Mouse (Mus musculus): ENCODE measurements around the gene Mtf1.

The Mtf1 gene

DNA sequence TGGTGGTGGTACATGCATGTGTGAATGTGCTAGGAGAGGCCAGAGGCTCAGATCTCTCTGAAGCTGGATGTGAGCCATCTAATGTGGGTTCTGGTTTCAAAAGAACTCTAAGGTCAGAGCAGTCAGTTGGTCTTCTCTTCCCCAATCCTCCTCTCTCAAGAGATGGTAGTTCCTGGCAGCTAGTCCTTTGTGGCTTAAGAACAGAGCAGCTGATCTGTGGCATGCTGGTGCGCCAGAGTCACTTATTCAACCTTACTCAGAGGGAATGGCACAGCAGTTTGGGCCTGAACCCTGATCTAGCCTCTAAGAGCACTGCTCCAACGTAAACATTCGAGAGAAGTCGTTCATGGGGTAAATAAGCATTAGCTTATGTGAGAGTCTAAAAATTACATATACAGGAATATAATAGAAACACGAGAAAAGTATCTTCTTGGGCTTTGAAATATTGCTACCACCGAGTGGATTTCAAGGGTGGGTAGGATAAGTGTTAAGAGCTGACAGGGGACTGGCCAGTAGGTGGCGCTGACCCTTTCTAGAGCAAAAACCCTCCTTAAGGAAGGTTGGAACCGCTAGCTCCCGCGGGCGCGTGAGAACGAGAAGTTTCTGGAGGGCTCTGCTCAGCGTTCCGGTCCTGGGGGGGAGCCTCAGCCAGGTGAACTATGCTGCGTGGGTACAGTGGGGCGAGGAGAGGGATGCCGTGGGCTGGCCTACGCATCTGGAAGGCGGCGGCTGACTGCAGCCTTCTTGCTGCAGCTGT is at the start of gene Mtf1:
Gene Mtf1 (plus strand): TSS at position 553 of the 757 bp plus-strand sequence.
- DNase-seq, result peak; percentile 86

DNA sequence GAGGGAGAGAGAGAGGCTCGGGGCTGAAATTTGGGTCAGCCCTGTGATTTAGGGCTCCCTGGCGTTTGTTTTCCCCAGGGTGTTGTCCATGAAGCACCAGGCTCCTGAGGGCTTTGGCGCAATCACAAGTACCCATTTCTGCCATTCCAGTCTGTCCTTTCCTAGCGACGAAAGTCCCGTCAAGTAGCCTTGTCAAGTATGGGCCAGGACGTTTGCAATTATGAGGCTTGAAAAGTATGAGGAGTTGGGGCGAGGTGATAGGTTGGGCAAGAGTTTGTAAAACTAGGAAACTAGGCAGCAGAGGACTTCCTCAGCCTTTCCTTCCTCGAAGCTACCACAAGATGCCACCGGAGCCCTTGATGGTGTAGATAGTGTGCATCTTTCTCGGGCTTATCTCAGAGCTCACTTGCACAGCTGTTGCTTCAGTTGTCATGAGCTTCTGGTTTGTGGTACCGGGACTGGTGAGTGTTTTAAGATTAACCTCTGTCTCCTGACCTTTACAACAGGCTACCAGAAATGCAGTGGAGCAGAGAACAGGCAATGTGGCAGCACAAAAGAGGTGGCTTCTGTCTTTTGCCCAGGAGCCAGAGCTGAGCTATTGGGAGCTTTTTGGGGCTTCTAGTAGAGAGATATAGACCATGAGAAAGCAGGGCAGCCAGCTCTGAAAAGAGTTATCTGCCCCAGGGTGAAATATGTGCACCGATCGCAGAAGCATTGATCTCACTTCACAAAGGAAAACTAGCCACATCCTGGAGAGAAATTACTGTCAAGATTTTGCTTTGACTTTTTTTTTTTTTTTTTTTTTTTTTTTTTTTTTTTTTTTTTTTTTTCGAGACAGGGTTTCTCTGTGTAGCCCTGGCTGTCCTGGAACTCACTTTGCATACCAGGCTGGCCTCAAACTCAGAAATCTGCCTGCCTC is 49.4 kb upstream of the Mtf1 start:
- DNase-seq, result no peak

DNA sequence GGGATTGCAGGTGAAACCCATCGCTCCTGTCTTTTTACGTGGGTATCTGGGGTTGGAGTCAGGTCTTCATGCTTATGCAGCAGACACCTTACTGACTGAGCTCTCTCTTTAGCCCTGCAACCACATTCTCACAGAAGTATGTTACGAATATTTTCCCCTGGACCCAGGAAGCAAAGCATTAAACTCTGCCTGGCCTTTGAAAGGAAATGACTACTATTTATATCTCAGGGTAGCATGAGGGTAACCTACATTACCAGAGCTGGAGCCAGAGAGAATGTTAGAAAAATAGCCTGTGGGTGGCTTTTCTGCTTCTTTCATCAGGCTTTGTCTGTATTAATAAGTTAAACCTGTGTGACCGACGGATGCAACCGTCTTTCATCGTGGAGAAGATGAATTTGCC is 46.4 kb upstream of the Mtf1 start:
- DNase-seq, result no peak

DNA sequence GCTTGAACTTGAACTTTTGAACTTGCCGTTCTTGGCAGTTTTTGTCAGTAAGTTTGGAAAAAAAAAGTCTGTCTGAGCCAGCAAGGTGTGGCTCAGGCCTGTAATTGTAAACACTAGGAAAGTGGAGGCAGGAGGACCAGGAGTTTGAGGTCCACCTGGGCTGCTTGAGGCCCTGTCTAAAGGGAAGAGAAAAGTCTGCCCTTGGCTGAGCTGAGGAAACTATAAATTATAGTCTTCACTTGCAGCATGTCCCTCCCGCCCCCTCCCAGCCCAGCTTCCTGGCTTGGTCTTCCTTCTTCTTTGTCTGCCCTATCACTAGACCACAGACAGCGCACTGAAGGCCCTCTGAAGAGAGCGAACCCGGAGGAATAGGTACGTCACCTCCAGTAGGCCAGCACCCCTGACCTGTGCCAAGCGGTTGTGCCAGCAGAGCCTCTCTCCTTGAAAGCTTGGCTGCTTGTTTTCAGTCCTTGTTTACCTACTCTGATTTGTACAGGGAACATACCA is 42.5 kb upstream of the Mtf1 start:
- no peak for DNase-seq

DNA sequence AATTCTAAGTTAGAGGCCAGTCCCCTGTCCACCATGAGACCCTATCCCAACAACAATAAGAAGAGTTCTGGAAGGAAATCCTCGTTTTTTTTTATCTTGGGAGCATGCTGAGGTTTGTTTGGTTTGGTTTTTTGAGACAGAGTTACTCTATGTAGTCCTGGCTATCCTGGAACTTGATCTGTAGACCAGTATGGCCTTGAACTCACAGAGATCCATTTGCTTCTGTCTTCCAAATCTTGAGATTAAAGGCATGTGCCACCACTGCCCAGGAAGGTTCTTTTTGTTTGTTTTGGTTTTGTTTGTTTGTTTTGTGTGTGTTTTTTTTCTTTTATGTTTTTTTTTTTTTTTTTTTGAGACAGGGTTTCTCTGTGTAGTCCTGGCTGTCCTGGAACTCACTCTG is 40.7 kb upstream of the Mtf1 start:
- no peak for DNase-seq

DNA sequence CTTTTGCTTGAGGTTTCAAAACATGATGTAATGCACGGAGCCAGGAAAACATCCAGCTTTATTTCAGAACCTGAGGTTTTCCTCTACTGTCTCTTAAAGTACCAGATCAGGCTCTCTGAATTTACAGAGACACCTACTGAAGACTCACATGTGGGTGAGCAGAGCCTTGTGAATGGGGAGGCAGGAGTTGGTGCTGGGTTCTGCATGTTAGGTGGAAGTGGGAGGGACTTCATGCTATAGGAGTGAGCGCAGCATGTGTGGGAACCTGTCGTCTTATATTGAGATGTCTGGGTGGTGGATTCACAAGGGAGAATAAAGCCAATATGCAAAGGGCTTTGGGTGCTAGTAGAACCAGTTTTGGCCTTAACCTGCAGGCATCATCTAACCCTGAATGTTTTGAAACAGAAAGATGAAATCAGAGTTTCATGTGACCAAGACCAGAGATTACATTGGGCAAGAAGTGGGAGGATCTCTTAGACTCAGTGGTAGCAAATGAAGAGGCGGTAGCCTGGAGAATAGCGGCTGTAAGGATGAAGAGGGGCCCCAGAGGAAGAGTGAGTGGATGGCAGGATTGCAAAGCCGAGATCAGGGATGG is 38.9 kb upstream of the Mtf1 start:
- no peak for DNase-seq

DNA sequence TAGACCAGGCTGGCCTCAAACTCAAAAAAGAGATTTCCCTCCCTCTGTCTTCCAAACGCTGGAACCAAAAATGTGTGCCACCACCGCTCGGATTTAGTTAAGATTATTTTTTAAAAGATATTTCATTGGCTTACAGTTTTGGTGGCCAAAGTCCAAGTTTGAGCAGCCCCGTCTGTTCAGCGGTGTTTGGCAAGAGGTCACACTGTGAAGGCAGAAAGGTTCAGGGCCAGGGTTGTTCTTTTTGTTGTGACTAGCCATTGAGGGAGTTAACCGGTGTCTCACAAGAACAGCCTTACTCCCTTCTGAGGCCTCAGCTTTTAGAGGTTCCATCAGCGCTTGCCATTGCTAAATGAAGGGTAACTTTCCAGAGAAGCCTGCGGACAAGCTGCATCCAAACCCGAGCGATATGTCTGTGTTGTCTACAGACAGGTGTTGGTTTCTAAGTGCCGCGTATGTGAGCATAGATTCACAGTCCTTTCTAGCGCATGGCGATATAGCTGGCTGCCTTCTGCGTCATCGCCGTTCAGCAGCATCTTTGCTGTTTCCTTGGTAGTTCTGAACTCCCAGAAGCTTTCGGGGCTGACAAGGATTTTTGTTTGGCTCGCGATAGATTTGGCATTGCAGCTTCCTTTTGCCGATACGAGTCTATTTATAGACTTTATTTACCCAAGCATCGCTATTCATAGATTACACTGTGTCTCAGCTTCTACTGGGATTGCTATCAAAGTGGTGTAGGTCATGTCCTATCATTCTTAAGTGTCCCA is 35.9 kb upstream of the Mtf1 start:
- DNase-seq, result no peak

DNA sequence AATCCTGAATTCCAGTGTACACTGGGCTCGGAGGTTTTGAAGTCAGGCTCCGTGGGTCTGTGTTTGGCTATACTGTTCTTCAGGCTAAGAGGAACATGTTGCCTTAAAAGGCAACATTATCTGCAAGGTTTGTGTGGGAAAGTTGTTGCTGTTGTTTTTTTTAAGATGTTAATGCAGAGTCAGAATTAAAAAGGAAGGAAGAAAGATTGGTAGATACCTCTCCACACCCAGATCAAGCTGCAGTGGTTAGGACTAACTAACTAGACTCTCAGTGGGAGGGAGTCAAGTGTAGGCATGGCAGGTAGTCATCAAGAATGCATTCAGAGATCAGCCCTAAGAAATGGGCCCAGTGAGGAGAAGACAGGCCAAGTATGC is 35.4 kb upstream of the Mtf1 start:
- DNase-seq, result no peak

DNA sequence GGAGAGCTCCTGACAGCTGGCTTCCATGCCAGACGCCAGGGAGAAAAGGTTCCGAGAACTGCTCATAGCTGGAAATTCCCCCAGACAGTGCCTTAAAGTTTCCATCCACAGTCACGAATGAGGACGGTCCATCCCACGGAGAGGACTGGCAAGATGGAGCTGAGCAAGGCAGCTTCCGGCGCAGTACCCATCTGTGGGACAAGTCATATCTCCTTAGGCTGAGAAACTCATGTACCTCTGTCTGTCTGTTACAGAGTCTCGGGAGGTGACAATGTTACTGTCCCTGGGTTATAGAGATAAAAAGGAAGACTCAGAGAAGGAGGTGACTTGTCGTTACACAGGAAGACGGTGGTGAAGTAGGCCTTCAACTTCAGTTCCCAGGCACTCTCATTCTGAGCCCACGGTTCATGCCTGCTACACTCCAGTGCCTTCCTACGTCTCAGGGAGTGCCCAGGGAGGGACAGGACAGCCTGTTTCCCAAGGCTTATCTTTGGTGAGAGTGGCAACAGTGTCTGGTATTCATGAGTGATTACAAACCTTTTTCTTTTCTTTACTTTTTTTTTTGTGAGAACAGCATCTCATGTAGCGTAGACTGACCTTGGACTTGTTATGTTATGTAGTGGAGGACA is 32.8 kb upstream of the Mtf1 start:
- DNase-seq, result no peak

DNA sequence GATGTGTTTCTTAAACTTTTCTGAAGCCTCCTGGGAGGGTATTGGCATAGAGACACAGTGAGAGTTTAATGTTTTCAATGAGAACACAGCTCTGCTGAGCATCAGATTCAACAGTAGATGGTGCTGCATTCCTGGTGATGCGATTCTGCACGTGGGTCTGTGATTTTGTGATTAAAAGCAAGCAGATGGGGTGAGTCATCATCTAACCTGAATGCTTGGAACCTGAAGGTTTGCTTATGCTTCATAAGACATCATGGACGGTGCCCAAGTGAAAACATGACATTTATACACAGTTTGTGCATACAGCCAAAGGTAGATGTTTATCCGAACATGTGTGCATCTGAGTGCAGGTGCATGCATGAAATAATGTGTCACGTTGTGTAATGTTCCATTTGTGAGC is 31.3 kb upstream of the Mtf1 start:
- peak; percentile 66 for DNase-seq

DNA sequence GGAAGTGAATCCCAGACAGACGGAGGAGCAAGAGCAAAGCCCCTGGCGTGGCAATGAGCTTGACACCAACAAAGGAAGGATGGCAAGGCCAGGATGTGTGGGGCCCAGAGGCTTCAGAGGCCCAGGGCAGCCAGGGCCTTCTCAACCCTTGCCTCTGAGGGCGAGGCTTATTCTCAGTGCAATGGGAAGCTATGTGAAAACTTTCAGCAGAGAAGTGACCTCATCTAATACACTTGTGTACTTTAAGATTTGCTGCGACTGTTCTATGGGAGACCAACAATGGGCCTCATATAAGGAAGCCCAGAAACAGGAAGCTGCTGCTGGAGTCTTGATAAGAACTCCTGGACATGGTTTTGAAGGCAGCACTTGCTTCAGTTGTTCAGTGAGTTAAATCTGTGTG is 29.8 kb upstream of the Mtf1 start:
- DNase-seq, result no peak

DNA sequence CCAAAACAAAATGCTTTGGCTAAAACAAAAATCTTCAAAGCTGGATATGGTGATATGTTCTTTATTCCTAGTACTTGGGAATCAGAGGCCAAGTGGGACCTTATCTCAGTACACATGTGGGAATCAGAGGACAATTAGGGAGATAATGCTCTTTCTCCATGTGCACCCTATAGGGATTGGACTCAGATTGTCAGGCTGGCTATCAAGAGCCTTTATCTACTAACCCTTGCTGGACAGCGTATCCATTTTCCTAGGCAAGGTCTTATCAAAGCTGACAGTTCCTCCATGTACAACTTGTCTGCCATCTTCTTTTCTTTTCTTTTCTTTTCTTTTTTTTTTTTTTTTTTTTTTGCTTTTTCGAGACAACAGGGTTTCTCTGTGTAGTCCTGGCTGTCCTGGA is 28.5 kb upstream of the Mtf1 start:
- no peak for DNase-seq

DNA sequence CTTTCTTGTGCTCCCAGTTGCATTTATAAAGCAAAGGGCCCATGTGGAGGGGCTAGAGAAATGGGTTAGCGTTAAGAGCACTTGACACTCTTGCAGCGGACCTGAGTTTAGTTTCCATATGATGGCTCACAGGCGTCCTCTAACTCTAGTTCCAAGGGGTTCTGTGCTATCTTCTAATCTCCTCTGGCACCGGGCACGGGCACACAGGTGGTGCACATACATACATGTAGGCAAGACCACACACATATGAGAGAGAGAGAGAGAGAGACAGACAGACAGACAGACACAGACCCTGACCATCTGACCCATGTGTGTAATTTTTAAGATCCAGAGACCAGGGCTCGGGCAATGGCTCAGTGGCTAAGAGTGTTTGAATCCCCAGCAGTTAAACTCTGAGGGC is 27.9 kb upstream of the Mtf1 start:
- DNase-seq, result no peak

DNA sequence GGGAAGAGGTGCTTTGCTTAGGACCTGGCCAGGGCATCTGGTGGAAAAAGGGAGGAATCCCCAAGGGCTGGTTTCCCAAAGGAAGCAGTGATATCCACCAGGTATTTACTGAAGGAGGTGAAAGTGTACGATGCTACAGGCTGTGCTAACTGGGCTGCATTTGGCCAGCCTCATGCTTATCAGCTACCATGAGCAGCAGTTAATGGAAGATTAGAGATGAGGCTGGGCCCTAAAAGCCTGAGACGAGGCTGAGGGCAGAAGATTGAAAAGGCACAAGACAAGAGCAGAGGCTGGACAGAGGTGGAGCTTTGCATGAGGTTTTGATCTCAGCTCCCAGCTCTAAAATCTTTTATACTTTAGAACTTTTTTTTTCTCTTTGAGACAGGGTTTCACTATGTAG is 27.5 kb upstream of the Mtf1 start:
- DNase-seq, result no peak

DNA sequence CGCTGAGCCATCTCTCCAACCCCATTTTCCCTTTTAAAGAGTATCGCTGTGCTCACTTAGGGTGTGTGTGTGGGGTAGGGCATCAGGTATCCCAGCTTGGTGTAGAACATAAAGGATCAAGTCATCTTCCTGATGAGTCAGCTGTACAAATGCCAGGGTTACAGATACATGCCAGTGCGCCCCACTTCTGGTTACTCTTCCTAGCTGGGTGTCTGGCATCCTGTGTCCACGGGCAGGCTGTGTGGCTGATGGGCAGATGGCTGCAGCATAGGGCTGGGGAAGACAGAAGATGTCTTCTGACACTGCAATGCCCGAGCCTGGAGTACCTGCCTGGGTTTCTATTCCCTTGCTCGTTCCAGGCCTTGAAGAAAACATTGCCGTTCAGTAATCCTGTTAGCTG is 20.5 kb upstream of the Mtf1 start:
- DNase-seq, result peak; percentile 68

DNA sequence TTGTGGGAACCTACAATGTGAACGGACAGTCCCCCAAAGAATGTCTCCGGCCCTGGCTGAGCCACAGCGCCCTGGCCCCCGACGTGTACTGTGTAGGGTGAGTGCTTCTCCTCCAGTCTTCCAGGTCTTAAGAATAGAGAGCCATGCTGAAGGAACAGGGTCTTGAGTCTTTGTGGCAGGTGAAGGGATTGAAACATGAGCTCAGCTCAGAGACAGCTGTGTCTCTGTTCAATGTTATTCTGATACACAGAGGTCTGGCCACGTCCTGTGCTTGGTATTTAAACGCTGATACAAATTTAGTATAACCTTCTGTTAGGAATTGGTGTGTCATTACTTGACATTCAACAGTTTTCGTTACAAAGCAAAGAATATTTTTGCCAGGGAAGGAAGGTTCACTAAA is 19.5 kb upstream of the Mtf1 start:
- DNase-seq, result no peak

DNA sequence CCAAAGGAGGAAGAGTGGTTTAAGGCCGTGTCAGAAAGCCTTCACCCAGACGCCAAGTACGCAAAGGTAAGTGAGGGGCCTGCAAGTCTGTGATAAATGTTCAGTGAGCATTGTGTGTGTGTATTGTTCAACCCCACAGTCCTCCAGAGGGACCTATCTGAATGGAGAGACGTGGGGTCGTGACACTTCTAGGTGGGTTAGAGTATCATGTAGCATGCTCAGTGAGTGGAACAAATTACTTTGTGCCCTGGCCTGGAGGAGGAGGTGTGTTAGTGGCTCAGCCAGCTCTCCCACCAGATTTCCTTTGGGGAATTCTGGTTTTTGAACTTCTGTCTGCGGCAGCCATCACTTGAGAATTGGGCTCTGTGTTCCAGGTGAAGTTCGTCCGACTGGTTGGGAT is 18.0 kb upstream of the Mtf1 start:
- no peak for DNase-seq

DNA sequence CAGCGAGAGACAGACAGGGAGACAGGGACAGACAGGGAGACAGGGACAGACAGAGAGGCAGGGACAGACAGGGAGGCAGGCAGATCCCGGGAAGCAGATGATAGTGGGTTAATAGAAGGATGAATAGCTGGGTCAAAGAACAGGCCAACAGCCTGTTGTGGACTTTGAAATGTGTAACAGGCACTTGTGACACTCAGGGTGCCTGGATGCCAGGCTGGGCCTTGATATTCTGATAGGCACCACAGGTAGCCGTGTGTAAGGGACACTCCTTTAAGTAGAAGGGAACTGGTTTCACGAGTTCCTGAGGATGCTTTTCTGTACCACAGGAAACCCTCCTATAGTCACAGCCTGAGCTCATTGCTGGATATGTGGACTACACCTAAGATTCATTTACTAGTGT is 11.9 kb upstream of the Mtf1 start:
- no peak for DNase-seq

DNA sequence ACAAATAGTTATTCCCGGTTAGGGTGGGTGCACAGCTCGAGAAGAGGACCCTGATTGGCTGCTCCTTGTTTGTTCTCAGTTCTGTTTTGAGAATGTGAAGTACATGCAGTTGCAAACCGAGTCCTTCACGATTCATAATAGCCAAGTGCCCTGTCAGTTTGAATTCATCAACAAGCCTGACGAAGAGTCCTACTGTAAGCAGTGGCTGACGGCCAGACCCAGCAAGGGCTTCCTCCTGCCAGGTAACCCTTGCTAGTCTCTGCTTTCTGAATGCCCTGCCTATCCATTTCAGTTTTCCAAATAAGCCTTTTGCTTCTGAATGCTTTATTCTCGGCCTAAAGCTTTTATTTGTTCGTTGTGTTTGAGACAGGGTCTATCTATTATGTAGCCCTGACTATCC is 9.8 kb upstream of the Mtf1 start:
- peak; percentile 71 for DNase-seq

DNA sequence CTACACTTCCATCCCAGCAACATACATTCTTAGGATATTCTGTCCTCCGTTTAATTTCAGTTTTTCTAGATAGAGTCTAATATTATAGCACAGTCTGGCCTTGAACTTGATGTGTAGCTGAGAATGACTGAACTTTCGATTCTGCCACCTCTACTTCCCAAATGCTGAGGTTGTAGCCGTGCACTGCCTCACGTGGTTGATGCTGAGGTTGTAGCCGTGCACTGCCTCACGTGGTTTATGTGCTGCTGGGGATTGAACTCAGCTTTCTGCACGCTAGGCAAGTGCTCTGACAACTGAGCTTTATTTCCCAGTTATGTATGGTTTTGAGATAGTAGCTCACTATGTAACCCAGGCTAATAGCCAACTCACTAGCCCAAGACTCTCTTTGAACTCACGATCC is 5.8 kb upstream of the Mtf1 start:
- DNase-seq, result no peak

DNA sequence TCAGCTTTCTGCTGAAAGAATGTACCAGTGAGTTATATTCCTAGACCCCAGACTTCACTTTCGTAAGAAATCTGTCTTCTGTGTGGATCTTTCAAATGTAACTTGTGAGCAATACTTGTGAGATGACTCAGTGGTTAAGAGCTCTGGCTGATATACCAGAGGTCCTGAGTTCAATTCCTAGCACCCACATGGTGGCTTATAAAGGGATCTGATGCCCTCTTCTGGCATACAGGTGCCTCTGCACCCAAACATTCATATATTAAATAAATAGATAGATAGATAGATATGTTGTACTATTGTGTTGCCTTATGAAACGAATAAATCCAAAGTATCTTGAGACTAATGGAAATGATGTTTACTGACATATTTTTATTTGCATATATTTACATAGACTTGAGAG is 5.0 kb upstream of the Mtf1 start:
- DNase-seq, result no peak
